Mouse (Mus musculus) C2C12 (cell line): ENCODE data around the gene Olfr1095.

Source experiments
- CTCF ChIP-seq: IDR thresholded peaks from one replicate; pipeline ENCODE4 v1.5.1; 2011; ENCODE audit not compliant: control insufficient read depth, insufficient read depth, insufficient read length
- MAX ChIP-seq: IDR thresholded peaks from one replicate; pipeline ENCODE4 v1.6.1; 2011; ENCODE audit warnings: mild to moderate bottlenecking, control low read depth
- USF1 ChIP-seq: IDR thresholded peaks from one replicate; pipeline ENCODE4 v1.6.1; 2011; ENCODE audit warnings: low read depth, mild to moderate bottlenecking, control low read depth, moderate library complexity

DNA sequence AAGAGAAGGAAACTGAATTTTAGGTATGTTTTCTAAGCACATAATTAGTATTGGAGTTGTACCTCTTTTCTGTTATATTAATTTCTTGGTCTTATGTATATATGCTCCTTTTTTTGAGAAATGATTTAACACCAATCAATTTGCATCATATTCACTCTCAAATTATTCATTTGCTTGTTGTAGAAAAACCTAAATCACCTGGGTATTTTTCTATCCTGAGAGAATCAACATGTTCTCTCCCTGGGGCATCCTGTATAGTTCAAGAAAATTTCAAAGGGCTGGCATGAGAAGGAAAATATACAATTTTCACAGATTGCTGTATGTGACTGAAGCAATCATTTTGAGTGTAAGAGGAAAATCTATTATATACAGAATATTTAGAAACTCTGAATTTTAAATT lies 27.1 kb downstream of the Olfr1095 start, which contains the start of gene Olfr1094:
- TF ChIP-seq CTCF (no peak), USF1 (no peak), MAX (no peak)
